Mouse (Mus musculus): ENCODE results near the gene Thy1. TPM values are rescaled to one million over a fixed set of nuclear protein-coding genes. Genes with fewer than 3 reads are reported as not detected.

Thy1 gene
- polyA plus RNA-seq (2021; fragmentation: Nextera tagmentation) = 304 and 337 TPM in 2 replicates
- long read RNA-seq, experiment 1, transcript Thy1-201 (4 exons, 1,735 nt) = major isoform, 88 of 118 reads
- long read RNA-seq, experiment 1, partial matches to known transcripts = 26 of 118 reads
- long read RNA-seq, experiment 1, other reads (novel, unspliced or antisense) = 3 of 118 reads
- long read RNA-seq, experiment 2, partial matches to known transcripts = 11 of 91 reads
- long read RNA-seq, experiment 2, other reads (novel, unspliced or antisense) = 78 of 91 reads

GRCm38 (mm10) chr9:44042836-44043707 lies at the start of gene Thy1:
Thy1 (plus strand) TSS chr9:44043384.

GRCm38 (mm10) chr9:44066785-44067225 lies 23.6 kb downstream of the Thy1 start, which contains the start of gene Usp2:
Usp2 (plus strand) TSS chr9:44067021.

Other genes starting within 250 kb of the Thy1 start
- gene Usp2, start 23.6 kb downstream of the Thy1 start, polyA plus RNA-seq (2021; fragmentation: Nextera tagmentation) = 119 and 125 TPM in 2 replicates
- 0.04 and 0.09 TPM in 2 replicates for gene Mfrp, start 58.3 kb downstream of the Thy1 start, polyA plus RNA-seq (2021; fragmentation: Nextera tagmentation)
- 25.1 and 31.8 TPM in 2 replicates for gene C1qtnf5, start 63.9 kb downstream of the Thy1 start, polyA plus RNA-seq (2021; fragmentation: Nextera tagmentation)
- gene Gm49380, start 70.1 kb downstream of the Thy1 start, polyA plus RNA-seq (2021; fragmentation: Nextera tagmentation) = 0.18 and 0.23 TPM in 2 replicates
- 9.9 and 25.8 TPM in 2 replicates for gene Rnf26, start 70.1 kb downstream of the Thy1 start, polyA plus RNA-seq (2021; fragmentation: Nextera tagmentation)
- gene Mcam, start 91.1 kb downstream of the Thy1 start, polyA plus RNA-seq (2021; fragmentation: Nextera tagmentation) = 3.0 and 4.2 TPM in 2 replicates
- 8.2 and 8.3 TPM in 2 replicates for gene Cbl, start 190.7 kb downstream of the Thy1 start, polyA plus RNA-seq (2021; fragmentation: Nextera tagmentation)
- 5.5 and 6.3 TPM in 2 replicates for gene Ccdc153, start 197.3 kb downstream of the Thy1 start, polyA plus RNA-seq (2021; fragmentation: Nextera tagmentation)
- 0.29 and 0.55 TPM in 2 replicates for gene Pdzd3, start 208.1 kb downstream of the Thy1 start, polyA plus RNA-seq (2021; fragmentation: Nextera tagmentation)
- 3.7 and 6.2 TPM in 2 replicates for gene Nlrx1, start 225.2 kb downstream of the Thy1 start, polyA plus RNA-seq (2021; fragmentation: Nextera tagmentation)
- 16.5 and 27.8 TPM in 2 replicates for gene Abcg4, start 245.2 kb downstream of the Thy1 start, polyA plus RNA-seq (2021; fragmentation: Nextera tagmentation)